Mouse (Mus musculus) intestine, embryonic 15.5 days (tissue): Measurements from ENCODE around the gene Btg4. TPM values are rescaled to one million over a fixed set of nuclear protein-coding genes. Genes with fewer than 3 reads are reported as not detected.

ENCODE experiments used
- microRNA counts: library from miRNA; unstranded; fragments of <30 nt; microRNA quantifications from one replicate; lab custom pipeline; 2016
- polyA plus RNA-seq: library from polyadenylated mRNA; unstranded; fragments of >200 nt; fragmentation: Nextera tagmentation; extraction: Ambion mirVana; gene quantifications from 2 replicates; pipeline ENCODE4 v1.2.1, GENCODE M21; 2015

The Btg4 gene
- polyA plus RNA-seq, 1 experiment from 2014 or later, result not detected

MicroRNAs encoded within 50 kb of the gene (microRNA counts, 519-probe panel; counts per million panel counts)
- microRNA mmu-miR-34b-3p (lab: Ali Mortazavi, UCI) (2,311 counts per million, percentile 60 among the panel's probes with 10 or more counts), microRNA mmu-miR-34b-5p (lab: Ali Mortazavi, UCI) (2,276 counts per million, percentile 58 among the panel's probes with 10 or more counts), microRNA mmu-miR-34c (lab: Ali Mortazavi, UCI) (3,650 counts per million, percentile 89 among the panel's probes with 10 or more counts)

Other genes with a start within 250 kb of the Btg4 start
- gene Ppp2r1b, start 215.6 kb upstream of the Btg4 start, polyA plus RNA-seq, result 62.8 and 65.7 TPM in 2 replicates
- 13.0 and 14.6 TPM in 2 replicates for gene Sik2, start 51.8 kb upstream of the Btg4 start, polyA plus RNA-seq
- gene Layn, start 16.2 kb downstream of the Btg4 start, polyA plus RNA-seq, result 3.7 and 4.3 TPM in 2 replicates
- gene 4833427G06Rik, start 41.2 kb downstream of the Btg4 start, polyA plus RNA-seq, result not detected in 2 replicates
- gene Gm32742, start 104.6 kb downstream of the Btg4 start, polyA plus RNA-seq, result 0.01 TPM in 1 of 2 replicates, not detected in the other
- 0.10 and 0.20 TPM in 2 replicates for gene Pou2af1, start 152.8 kb downstream of the Btg4 start, polyA plus RNA-seq
- 2.1 and 2.6 TPM in 2 replicates for gene Colca2, start 217.7 kb downstream of the Btg4 start, polyA plus RNA-seq